Mouse (Mus musculus): ENCODE results near the gene Knstrn.
A peak's percentile ranks its signal among the peaks of the same experiment; 100 is the strongest.

The Knstrn gene

DNA sequence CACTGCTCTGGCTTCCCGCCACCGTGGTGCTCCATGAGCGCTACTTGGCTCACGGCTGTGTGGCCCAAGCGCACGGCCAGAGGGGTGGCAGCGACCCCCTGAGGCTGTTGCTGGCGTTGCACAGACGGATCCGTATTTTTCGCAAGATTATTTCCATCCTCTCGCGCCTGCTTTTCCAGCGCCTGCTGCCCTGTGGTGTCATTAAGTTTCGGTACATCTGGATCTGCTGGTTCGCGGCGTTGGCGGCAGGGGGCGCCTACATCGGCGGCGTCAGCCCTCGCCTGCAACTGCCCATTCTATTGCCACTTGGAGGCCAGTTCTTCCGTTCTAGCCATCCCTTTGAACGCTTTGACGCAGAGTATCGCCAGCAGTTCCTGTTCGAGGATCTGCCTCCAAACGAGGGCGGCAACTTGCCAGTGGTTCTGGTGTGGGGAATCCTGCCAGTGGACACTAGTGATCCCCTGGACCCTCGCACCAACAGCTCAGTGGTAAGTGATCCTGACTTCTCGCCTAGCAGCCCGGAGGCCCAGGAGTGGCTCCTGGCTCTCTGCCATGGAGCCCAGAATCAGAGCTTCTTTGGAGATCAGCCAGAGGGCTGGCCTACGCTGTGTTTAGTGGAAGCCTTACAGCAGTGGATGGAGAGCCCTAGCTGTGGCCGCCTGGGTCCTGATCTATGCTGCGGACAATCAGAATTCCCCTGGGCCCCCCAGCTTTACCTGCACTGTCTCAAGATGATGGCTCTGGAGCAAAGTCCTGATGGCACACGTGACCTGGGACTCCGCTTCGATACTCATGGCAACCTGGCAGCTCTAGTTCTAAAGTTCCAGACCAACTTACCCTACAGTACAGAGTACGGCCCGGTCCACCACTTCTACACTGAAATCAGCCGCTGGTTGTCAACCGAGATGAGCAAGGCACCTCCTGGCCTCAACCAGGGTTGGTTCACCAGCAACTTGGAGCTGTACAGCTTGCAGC is 23.0 kb upstream of the Knstrn start:
- DNase-seq (ENCODE audit: low read depth, low spot score), result peak; percentile 92

DNA sequence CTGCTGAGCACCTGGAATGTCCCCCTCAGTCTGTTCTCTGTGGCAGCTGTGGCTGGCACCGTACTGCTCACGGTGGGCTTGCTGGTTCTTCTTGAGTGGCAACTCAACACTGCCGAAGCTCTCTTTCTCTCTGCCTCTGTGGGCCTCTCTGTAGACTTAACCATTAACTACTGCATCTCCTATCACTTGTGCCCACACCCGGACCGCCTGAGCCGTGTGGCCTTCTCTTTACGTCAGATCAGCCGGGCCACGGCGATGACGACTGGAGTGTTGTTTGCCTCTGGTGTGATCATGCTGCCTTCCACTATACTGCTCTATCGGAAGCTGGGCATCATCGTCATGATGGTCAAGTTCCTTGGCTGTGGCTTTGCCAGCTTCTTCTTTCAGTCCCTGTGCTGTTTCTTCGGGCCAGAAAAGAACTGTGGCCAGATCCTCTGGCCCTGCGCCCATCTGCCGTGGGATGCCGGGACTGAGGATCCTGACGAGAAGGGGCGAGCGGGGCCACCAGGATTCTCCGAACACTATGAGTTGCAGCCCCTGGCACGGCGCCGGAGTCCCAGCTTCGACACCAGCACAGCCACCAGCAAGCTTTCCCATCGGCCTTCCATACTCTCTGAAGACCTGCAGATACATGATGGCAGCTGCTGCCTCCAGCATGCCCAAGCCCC is 22.1 kb upstream of the Knstrn start:
- no peak for DNase-seq (ENCODE audit: low read depth, low spot score)

DNA sequence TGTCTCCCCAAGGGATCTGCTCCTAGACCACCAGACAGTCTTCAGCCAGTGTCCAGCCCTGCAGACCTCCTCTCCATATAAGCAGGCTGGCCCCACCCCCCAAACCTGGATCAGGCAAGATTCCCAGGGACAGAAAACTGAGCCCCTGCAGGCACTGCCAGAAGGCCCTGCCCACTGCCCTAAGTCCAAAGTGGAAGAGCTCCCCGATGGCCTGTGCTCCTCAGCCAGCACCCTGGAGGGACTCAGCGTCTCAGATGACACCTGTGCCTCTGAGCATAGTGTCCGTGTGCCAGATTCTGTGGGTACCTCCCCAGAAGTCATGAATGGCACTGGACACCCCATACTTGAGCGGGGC is 21.6 kb upstream of the Knstrn start:
- no peak for DNase-seq (ENCODE audit: low read depth, low spot score)

DNA sequence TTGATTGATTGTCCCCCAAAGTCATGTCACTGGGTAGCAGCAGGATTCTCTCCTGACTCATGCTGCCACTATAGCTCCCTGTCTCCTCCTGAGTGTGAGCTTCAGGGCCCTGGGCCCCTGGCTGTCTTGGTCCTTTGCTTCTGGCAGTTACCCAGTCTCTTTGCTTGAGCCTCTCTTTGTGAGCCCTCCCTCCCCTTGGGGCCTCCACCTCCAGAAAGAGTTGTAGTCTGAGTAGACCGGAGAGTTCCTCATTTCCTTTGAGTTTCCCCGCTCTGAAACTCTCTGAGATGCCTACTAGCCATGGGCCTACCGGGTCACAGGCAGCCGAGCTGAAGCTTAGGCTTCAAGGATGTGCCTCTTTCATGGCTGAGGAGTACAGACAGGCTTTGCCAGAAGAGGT is 20.2 kb upstream of the Knstrn start:
- DNase-seq (ENCODE audit: low read depth, low spot score), result no peak

DNA sequence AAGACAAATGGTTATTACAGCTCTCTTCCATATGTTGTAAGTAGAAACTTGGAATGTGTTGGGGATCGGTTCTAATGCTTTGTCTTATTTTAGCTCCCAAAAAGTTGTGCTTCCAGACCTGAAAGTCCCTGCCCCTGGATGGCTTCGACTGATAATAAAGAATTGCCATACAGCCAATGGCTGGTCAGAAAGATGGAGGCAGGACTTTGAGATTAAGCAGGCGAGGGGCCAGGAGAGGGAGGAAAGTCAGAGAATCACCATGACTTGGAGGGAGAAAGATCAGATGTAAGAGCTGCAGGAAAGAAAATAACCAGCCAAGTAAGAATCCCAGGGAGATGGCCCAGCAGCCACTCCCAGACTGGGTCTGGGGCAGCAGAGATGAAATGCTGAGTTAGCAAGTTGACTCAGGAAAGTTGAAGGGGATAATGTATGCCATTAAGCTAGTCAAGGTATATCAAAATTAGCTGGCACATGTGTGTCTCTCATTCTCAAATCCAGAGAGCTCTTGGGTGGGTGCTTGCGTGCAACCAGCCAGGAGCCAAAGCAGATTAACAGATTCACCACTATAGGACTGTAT is 11.2 kb upstream of the Knstrn start:
- DNase-seq (ENCODE audit: low read depth, low spot score), result no peak

DNA sequence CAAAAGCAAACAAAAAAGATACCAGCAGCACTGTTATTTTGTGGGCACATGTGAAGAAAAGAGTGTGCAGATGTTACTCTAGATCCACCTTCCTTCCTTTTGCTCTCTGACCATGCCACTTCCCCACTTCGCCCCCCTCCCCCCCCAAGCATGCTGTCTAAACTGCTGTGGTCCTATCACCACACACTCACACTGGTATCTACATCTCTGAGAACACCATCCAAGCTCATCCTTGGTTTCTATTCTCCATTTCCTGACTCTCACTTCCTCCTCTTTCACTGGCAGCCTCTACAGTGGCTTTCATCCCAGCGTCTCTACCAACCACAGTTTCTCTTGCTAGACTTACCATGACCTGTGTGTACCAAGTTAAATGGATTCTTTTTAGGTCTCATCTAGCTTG is 9.3 kb upstream of the Knstrn start:
- no peak for DNase-seq (ENCODE audit: low read depth, low spot score)

DNA sequence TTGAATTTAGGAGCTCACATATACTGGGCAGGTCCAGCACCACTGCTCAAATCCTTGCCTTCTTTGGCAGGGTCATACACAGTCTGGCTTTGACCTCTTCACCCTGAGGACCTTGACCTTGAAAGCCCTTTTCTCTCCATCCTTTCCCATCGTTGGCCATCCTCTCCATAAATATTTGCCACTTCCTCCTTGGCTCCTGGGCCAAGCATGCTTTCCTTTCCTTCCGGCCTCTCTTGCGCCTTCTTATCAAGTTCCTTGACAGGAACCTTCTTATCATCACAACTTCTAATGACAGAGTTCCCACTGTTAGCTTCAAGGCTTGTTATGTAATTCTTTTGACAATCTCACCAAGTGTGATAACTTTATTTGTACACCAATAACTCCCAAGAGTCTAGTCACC is 8.7 kb upstream of the Knstrn start:
- DNase-seq (ENCODE audit: low read depth, low spot score), result no peak

DNA sequence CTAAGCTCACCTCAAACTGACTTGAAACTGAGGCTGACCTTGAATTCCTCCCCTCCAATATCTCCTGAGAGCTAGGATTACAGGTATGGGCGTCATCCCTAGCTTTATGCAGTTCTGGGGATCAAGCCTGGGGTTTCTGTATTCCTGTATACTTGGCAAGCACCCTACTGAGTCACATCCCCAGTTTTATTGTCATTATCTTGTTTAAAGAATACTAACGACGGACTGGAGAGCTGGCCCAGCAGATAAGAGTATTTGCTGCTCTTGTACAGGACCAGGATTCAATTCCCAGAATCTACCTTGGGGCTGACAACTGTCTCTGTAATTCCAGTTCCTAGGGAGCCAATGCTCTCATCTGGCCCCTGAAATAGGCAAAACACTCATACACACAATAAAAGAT is 8.0 kb upstream of the Knstrn start:
- DNase-seq (ENCODE audit: low read depth, low spot score), result no peak

DNA sequence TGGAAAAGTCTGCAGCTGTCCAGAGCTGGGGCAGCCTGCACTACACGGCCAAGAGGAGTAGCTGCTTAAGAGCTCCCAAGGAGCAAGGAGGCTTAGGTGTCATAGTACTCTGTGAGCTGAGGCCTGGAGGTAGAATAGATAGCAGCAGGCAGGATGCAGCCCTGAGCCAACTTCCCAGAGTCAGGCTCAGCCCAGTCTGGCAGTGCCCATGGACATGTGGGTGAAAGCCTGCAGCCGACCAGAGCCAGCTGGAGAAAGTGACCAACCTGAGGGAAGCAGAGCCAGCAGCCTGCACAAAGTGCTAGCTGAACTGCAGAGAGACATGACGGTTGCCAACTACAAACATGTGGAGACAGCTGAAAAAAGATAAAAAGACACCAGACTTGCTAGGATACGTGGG is 6.9 kb upstream of the Knstrn start:
- no peak for DNase-seq (ENCODE audit: low read depth, low spot score)

DNA sequence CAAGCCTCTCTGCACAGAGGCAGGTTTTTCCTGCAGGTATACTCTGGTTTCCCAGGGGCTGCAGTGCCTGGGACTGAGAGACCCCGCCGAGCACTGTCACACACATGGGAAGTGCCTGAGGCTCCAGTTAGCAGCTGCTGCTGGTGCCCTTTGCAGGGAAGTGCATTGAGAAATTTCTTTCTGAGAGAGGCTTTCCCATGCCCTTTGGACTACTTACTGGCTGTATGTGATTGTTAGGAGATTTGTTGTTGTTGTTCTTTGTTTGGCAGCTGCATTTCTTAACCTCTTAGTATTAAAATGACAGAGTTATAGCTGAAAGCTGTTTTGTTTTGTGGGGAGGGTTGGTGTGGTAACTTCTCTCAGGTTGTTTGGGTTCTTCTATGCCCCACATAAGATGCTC is 2.9 kb upstream of the Knstrn start:
- no peak for DNase-seq (ENCODE audit: low read depth, low spot score)

DNA sequence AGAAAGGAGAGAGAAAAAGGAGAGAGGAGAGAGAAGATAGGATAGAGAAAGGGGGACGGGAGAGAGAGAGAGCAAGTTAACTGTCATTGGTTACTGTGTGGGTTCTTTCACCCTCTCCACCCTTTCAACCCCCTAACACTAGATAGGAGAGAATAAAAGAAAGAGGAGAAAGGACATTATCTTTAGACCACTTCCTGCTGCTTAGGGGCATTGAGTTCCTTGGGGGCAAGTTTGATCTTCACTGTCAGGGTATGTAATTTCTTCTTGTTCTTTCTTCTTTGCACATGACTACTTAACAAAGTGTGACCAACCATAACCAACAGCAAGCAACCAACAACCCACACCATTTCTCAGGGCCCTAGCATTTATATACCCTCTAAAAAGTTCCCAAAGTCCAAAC is 1.1 kb upstream of the Knstrn start:
- no peak for DNase-seq (ENCODE audit: low read depth, low spot score)

DNA sequence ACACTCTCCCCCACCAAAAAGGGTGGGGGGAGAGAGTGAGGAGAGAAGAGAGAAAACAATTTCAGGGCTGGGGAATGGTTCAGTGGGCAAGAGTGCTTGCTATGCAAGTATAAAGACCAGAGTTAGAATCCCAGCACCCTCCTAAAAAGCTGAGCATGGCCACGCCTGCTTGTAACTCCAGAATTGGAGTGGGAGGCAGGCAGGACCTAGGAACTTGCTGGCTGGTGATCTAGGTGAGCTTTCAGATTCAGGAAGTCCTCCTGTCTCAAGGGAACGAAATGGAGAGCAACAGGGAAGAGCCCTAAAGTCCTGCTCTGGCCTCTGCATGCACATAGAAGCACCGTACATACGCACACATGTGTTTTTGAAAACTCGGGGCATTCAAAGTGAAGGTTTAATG is 9.0 kb downstream of the Knstrn start:
- no peak for DNase-seq (ENCODE audit: low read depth, low spot score)

DNA sequence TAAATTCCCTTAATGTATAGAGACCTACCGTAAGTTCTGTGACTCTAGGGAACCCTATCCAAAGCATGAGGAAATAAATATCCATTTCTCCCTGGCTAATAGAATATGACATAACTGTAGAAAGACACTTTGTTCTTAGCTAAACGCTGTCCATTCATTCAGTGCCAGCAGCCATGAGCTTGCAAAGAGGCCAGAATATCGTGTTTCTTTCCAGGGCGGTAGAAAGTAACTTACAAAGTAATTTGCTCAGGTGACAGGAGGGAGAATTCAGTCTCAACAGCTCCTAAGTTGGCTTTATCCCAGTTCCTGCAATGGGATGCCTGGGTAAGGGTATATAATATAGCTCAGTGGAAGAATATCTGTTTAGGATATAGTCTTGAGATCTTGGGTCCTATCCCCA is 10.6 kb downstream of the Knstrn start:
- DNase-seq (ENCODE audit: low read depth, low spot score), result no peak

DNA sequence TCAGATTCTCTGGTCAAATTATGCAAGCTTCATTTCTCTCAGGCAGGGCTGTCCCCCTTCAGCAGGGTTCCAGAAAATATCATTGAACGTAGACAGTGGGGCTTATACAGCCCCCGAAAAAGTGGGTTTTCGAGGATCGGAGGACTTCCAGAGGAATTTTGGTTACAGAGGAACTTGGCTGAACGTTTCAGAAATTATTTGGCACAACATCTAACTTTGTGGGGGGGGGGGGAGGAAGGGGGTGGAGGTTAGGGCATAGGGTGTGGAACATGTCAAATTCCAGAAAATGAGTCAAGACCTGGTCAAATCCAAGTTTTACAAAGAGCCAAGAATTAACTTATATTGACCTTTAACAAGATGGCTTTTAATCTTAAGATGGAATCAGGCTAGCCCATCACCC is 15.3 kb downstream of the Knstrn start:
- no peak for DNase-seq (ENCODE audit: low read depth, low spot score)

DNA sequence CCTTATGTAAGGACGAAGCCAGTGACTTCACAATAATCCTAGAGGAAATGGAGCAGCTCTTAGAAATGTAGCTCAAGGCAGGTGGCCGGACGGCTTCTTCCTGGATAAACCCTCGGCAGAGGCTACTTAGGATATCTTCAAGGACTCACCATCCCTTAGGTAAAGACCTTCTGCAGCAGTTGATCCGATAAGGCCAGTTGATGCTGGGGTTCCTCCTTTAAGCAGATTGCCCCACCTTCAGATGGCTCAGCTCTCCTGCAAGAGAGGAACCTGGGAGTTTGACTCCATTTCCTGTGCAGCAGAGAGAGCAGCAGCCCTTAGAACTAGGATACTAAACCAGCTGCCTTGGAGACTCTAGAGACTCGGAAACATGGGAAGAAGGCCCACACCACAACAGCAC is 20.3 kb downstream of the Knstrn start:
- DNase-seq (ENCODE audit: low read depth, low spot score), result no peak

DNA sequence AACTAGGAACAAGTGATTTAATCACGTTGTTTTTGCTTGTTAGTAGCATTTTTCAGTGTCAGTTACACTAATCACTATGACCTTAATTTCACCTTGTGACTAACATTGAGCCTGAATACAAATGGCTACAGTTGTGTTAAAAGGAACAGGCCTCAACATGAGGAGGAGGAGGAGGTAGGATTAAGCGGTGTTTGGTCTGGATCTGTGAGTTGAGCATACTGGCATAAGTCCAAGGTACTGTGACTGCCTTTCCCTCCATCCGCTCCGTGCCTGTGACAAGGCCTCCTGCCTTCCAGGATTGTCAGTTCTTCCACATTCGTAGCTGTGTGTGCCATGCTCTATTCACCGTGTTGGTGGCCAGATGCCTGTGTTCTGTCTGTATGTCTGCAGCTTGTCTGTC is 21.3 kb downstream of the Knstrn start:
- no peak for DNase-seq (ENCODE audit: low read depth, low spot score)

DNA sequence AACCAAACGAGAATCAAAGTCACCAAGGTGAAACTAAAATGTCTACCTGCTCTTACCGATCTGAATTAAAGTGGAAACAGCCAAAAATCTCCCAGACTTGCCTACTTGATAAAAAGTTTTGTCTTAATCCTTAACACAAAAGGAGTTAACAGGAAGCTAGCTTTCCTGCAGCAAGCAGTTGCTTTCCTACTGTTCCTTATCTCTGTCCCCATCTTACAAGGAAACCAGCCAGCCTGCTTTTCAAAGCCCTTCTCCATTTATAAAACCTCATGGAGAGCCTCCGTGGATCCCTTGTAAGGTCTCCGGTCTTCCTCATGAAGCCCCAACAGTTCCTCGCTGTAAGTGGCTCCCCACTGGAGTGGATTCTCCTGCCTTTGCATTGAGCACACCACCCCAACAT is 24.5 kb downstream of the Knstrn start:
- DNase-seq (ENCODE audit: low read depth, low spot score), result peak; percentile 43

DNA sequence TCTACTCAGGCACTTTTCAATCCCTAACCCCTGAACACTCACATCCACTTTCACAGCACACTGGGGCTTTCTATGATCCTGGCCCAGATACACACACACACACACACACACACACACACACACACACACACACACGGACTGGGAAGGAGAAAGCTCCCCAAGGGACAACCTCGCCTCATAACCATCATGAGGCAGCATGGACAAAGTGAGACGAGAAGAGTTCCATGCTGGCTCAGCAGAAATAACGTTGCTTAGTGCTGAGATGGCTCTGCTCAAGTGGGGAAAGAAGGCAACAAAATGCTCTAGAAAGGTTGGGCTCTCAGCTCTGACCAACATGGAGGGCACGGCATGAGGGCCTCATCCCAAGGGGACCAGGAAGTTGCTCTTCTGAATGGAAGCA is 27.4 kb downstream of the Knstrn start:
- DNase-seq (ENCODE audit: low read depth, low spot score), result no peak

DNA sequence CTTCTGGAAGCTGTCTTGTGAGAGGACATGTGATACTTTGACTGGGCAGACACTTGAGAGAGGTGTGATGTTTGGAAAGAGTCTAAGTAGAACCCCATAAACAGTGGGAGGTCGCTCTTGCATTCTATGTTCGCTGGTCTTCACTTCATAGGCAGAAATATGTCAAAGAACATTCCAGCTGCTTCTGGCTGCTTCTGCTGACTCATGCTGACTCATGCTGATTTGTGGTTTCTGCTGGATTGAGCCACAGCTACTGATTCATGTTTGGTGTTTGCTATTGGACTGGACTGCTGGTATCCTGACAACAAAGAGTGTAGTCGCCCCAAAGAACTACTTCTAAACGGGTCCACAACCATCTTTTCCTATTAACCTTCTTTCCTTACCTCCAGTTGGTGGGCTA is 28.0 kb downstream of the Knstrn start:
- peak; percentile 70 for DNase-seq (ENCODE audit: low read depth, low spot score)

DNA sequence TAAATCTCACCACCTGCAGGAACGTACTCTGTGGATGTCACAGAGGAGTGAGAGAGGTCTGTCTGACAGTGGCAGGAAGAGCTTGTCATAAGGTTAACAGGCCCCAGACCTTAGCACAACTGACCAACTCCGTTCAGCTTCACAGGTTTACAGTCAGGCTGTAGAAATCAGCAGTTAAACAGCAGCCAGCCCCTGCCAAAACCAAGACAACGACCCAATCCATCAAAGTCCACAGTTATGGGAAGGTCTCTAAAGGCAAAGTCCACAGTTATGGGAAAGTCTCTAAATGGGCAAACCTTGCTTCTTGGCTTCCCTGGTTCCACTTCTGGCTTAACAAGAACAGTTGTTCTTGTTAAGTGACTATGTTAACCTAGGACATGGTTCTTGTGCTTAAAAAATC is 30.6 kb downstream of the Knstrn start:
- DNase-seq (ENCODE audit: low read depth, low spot score), result no peak

DNA sequence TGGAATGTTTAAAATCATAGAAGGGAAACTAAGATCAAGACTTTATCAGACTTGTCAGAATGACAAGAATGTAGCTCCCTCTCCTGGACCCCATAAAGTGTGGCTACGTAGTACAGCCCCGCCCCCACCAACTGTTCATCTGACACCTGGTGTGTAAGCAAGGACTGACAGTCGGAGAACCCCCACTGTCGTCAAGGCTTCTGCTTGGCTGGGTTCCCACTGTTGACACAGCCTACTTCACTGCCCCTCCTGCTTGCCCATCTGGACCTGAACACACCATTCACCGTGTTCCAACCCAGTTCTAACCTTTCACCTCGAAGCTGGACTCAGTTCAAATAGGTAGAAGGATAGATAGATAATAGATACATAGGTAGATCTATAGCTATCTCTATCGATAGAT is 32.4 kb downstream of the Knstrn start:
- peak; percentile 29 for DNase-seq (ENCODE audit: low read depth, low spot score)

DNA sequence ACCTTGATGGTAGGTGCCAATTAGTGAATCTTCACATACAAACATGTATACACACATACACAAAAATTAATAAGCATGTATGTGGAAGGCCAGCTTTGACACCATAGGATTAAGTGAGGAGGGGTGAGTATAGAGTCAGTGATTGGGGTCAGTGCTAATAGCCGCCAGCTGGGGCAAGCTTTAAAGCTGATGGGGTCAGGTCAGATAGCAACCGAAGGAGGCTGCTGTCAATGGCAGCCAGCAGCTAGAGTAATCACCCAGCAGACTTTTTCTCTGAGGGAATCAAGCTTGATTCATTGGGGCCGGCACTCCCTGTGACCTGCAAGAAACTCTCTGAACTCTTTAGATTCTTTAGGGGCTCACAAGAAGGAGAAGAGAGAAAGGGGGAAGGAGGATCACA is 38.0 kb downstream of the Knstrn start:
- no peak for DNase-seq (ENCODE audit: low read depth, low spot score)
